Mouse (Mus musculus) A20 (cell line): ENCODE results near the gene Nos1ap.

Experiments
- DNase-seq: peaks from one replicate; pipeline ENCODE4 v3.0.0-alpha.2; 2011; ENCODE audit warnings: low read depth, low spot score

The Nos1ap gene

DNA sequence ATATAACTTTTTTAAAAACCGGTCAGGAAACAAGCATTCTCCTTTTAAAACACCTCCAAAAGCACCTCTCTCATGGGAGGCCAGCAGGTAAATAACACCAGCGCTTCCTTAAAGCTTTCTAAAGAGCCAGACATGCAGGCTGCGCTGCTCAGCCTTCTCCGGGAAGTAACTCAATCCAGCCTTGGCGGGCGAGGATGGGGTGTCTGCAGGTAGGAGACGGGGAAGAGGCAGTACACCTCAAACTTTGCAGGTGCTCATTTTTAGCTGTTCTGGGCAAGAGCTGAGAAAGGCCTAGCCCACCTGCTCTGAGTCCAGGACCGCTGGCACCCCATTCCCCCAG, 812 bp downstream of the Nos1ap start:
- no peak for DNase-seq

DNA sequence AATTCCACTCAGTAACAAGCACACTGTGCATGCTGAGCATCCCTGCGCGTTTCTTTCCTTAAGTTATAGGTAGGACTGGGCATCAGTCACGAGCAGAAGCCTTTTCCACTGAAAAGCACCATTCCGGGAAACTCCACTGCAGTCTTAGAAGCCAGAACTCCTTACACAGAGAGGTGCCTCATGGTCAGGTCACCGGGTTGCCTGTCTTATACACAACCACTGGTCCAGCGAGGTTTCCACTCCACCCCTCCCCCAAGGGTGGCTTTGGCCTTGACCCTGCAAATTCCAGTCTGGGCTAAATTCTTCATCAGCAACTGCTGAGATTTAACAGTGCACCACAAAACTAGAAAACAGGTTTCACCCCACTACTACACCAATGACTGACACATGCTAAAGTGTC, 1.3 kb downstream of the Nos1ap start:
- no peak for DNase-seq

DNA sequence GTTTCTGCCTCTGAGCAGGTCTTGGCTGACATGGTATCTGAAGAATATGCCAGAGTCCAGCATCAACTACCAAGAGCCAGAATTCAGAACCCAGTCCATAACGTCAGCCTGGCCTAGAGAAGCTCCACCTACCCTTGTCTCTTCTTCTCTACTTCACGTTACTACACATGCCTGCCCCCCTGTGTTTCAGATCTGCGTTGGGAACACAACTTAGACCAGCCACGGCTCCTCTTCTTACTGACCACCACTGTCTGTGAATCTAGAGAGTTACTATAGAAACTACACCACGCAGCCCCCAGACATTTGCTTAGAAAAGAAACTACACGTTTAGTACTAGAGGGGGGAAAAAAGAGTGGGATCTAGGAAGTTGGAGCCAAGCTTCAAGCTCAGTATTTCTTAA, 2.9 kb downstream of the Nos1ap start:
- no peak for DNase-seq

DNA sequence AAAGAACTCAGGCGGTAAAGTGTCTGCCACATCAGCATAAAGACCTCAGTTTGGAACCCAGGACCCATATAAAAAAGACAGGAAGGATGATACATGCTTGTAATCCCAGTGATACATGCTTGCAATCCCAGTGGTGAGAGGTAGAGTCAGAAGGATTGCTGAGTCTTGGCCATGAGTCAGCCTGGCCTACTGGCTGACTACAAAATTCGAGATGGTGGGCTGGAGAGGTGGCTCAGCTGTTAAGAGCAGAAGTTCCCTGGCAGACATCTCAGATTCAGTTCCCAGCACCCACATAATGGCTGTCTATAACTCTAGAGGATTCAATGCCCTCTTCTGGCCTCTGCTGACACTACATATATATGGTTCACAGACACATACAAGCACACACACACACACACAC, 5.7 kb downstream of the Nos1ap start:
- DNase-seq: no peak

- DNase-seq: no peak
Measured at GRCm38 (mm10) chr1:170582341-170582740, 7.3 kb downstream of the Nos1ap start.

DNA sequence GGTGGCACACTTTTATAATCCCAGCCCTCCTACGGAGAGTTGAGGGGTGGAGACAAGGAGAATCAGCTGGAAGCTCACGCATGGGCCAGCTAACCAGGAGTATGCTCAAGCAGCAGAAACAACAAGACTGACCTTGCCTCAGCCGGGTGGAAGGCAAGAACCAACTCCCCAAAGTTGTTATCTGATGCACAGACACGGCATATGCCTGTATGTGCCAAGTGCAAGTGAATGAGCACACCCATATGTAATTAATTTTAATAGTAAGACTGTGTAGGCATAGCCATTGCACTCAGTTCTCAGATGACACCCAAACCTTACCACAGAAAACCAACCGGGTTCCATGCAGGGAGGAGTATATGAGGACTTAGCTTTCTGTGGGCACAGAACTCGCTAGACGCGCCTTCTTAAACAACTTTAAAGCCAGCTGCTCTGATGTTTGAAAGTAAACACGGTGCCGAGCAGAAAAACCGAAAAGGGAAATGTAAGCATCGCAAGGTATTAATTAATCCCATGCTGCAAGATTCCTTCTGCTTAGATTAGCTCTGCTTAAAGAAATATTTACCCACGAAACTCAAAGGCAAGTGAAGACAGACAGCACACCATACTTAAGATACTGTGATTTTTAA, 9.1 kb downstream of the Nos1ap start:
- no peak for DNase-seq

- no peak for DNase-seq
Measured at GRCm38 (mm10) chr1:170579476-170579875, 10.2 kb downstream of the Nos1ap start.

DNA sequence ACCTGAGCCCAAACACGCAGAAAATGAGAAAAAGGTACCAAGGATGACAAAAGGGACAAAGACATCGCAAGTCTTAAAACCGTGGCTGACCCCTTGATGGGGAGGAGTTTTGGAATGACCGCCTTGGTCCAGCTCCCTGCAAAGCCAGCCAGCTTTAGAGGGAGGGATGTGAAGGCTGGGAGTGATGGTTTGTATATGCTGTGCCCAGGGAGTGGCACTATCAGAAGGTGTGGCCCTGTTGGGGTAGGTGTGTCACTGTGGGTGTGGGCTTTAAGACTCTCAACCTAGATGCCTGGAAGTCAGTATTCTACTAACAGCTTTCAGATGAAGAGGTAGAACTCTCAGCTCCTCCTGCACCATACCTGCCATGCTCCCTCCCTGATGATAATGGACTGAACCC, 10.6 kb downstream of the Nos1ap start:
- no peak for DNase-seq

GRCm38 (mm10) chr1:170576728-170577065, 13.0 kb downstream of the Nos1ap start:
- DNase-seq: no peak

GRCm38 (mm10) chr1:170576012-170576727, 13.5 kb downstream of the Nos1ap start:
- no peak for DNase-seq

- DNase-seq: no peak
Measured at GRCm38 (mm10) chr1:170573117-170573516, 16.5 kb downstream of the Nos1ap start.

DNA sequence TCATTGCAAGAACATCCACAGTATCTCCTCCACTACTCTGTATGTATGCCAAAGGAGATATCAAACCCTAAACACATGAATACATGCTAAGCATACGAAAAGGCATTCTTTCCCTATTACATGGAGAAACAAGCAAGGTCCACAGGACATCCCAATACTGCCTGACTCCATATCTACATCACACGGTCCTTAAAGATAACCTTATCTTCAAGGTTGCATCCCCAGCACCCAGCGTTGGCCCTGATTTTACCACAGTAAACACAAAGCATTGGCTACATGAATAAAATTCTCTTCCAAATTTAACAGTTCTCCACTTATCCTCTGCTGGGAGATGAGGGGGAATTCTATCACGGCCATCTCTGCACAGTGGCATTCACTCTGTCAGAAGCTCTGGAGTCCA, 22.7 kb downstream of the Nos1ap start:
- DNase-seq: no peak

- no peak for DNase-seq
Measured at GRCm38 (mm10) chr1:170566538-170566937, 23.1 kb downstream of the Nos1ap start.

DNA sequence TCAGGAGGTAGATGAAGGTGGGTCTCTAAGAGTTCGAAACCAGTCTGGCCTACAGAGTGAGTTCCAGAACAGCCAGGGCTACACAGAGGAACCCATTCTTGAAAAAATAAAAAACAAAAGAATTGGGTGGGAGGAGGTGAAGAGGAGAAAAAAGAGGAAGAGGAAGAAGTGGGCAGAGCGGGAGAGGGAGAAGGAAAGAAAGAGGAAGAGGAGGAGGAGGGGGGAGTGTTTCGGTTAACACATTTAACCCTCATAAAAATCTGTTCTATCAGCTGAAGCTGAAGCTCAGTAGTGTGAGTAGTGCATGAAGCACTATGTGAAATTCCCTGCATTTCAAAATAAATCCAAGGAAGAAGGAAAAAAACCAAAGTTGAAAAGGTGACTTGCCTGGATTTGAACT, 24.7 kb downstream of the Nos1ap start:
- DNase-seq: no peak

DNA sequence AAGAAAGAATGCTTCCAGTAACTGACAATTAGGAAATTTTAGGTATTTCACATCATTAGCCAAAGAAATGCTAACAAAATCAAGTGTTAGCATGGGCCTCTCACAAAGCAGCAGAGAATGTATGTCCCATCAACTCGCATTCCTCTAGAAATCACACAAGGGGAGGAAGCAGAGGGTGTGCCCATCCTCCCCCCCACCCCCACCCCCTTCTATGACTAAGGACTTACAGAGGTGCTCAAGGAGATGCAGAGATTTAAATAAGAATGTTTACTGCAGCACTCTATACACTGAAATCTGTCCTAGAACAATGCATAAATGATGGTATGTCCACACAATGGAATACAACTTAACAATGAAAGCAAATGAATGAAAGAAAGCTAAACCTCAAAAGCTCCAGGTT, 27.2 kb downstream of the Nos1ap start:
- no peak for DNase-seq

DNA sequence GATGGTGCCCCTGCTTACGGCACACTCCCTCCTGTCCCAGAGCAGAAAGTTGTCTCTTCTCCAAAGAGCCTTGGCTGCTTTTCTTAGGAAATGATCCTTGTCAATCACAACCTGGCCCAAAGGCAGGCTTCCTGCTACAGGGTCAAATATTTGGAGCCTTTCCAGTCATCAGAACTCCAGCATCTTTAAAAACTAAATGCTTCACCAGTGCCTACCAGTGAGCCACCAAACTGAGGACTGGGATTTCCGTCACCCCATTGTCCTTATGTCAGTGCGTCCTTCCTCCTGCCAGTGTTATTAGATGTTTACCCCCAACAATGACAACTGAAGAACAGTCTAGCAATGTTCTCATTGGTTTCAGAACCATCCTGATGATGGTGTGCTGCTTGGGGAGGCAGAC, 28.9 kb downstream of the Nos1ap start:
- DNase-seq: no peak

DNA sequence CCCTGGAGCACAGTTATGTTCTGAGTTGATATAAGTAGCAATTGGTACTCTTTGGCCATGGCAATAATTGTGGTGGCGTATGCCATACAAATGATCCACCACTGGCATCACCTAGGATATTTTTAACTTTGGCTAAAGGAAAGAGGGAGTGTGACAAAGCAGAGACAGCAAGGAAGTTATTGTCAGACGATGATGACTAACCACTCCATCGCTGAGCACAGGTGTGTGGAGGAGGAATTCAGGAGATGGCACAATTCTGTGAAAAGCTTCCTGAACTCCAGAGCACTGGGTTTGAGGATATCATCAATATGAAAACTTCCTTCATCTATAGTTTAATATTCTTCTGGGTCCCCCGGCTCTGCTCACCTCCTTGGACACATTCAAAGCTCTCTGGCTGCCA, 31.7 kb downstream of the Nos1ap start:
- DNase-seq: no peak

GRCm38 (mm10) chr1:170556696-170557095, 33.0 kb downstream of the Nos1ap start:
- DNase-seq: no peak

GRCm38 (mm10) chr1:170554939-170555293, 34.7 kb downstream of the Nos1ap start:
- no peak for DNase-seq

DNA sequence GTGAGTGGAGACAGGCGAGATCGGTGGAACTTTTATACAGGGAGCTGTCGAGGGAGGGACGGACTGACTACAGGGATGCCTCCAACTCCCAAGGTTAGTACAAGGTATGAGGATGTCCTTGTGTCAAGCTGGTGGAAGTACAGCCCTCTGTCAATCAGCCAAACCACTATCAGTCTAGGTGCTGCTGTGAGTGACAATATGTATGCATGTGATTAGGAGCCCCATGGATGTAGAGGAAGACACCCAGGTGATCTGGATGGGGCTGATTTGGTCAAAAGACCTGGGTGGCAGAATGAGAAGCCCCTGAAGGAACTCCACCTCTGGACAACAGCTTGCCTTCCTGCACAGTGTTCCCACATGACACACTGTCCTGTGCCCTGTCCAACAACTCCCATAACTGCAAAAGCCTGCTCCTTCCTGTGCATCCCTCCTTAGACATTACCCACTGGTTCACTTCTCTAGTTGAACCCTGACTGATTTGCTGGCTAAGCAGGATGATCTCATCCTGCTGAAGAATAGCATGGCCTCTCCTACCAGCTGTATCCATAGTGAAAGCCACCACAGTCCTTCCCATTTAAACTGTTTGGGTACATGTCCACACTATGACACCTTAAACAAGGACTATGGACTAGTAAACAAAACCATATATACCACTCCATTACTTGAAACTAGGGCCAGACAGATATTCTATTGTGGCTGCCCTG, 35.3 kb downstream of the Nos1ap start:
- DNase-seq: no peak

DNA sequence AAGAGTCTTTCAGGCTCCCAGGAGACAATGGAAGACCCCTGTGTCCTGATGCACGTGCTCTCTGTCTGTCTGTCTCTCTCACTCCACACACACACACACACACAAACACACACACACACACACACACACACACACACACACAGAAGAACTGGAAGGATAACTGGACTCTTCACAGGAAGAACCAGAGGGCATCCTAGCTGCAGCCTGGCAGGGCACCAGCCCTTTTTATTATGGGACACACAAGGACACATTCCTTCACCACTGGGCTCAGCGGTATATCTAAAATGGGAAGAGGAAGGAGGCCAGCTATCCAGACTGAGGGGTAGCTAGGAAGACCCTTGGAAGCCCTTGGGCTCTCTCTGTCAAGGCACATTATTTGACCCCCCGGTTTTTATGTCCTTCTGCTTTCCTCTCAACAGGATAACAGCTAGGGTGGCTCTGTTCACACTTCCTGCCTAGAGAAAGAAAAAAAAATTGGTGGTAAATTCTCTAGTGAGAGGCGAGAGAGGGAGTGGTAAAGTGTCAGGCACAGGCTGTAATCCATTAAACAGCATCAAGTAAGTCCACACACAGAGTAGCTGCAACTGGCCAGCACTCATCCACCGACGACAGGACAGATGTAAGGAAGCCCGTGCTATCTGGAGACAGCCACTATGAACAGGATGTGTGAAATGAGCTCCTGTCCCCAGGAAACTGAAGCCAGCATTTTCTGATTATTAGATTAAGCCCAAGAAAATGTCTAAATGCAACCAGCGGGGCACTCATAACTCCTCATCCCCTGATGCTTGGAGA, 38.8 kb downstream of the Nos1ap start:
- DNase-seq: no peak

DNA sequence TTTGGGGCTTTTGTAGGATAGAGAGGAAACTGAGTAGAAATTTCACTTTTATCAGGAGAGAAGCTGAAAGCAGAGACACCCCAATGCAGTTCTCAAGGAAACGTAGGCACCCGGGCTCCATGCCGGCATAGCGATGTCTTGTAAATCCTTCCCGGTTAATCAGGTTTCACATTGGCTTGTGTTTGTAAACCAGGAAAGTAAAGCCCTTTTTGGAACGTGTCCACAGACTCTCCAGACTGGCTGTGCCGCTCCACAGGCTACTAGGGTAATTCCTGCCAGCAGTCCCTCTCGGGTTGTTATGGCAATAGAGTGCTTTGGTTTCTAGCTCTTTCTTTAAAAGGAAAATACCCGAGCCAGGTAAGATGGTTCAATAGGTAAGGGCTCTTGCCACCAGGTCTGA, 40.6 kb downstream of the Nos1ap start:
- no peak for DNase-seq
